In the genomic region with DNA sequence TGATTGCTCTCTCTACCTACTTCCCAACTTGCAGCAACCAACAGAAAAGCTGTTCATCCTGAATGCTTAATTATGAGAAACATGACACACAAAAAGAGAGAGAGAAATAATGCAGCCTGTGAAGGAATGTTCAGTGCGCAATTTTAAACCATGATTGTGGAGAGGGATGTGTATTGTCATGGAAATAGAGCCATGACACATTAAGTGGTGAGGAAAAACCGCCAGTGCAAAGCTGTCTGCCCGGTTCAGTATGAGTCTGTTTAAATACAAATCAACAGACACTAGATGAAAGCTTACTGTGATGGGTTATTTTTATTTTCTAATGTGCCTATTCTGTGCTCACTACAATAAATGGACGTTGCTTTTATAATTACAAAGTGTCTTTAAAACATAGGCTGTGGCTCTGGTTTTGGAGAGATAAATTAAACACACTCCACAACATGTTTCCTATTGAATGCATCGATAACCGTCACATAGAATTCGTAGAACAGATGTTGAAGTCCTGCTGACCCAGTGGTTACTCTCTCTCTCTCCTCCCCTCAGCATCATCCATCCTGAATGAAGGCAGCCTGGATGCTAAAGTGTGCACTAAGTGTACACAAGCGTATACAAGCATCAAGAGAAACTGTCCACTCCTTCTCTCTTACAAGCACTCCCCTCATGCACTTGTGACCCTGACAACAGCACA, we compare ENCODE assay signal across 14 mouse cellular contexts.
A peak's percentile ranks its signal among the peaks of the same experiment; 100 is the strongest.
DNase-seq lines count a peak whose midpoint lies in the region; ATAC-seq and TF ChIP-seq lines count a peak whose summit lies in the region.
"Had no signal": no experiment of that assay in that cellular context is flagged by ENCODE, and none has a peak within 500 bp of the region (broad histone marks: within the 10 kb centered on the region; RNA-seq: fewer than 3 reads in every experiment).

No protein-coding gene starts in this region.

- no peak overlapping the region for H3K4me2 ChIP-seq in lung, embryonic 16.5 days (ENCODE audit: low read depth, low read length)
- no peak overlapping the region for H3K4me2 ChIP-seq in forebrain, embryonic 11.5 days (ENCODE audit: low read depth, low read length, severe bottlenecking)
- peak overlapping the region; percentile 52 for H3K4me2 ChIP-seq in liver, embryonic 13.5 days
- H3K4me2 ChIP-seq: embryonic facial prominence, embryonic 13.5 days; limb, embryonic 13.5 days had no signal

- no peaks in the 10 kb centered on the region for H3K27me3 ChIP-seq in lung, embryonic 16.5 days (ENCODE audit: control insufficient read depth, insufficient read depth, low read depth, low read length)
- H3K27me3 ChIP-seq in MEL (ENCODE audit: control insufficient read depth in 1 of 2, insufficient read depth in 2 of 2, low read length in 2 of 2): no peaks in the 10 kb centered on the region
- no peaks in the 10 kb centered on the region for H3K27me3 ChIP-seq in forebrain, embryonic 11.5 days (ENCODE audit: control insufficient read depth, insufficient read depth, low read length)
- no peaks in the 10 kb centered on the region for H3K27me3 ChIP-seq in liver, embryonic 13.5 days
- H3K27me3 ChIP-seq: embryonic facial prominence, embryonic 13.5 days; limb, embryonic 13.5 days had no signal

- no peaks in the 10 kb centered on the region for H3K79me2 ChIP-seq in MEL (ENCODE audit: control insufficient read depth, insufficient read depth, low read length, poor library complexity)

- TF ChIP-seq CTCF in MEL (IDR thresholded peaks at IDR 0.05 in 2 of 3, conservative IDR thresholded peaks at IDR 0.05 in 1 of 3; ENCODE audit: control insufficient read depth in 1 of 3, insufficient read depth in 1 of 3, low read depth in 2 of 3, low read length in 3 of 3, poor library complexity in 1 of 3, severe bottlenecking in 1 of 3): no peak

- TF ChIP-seq EP300 in MEL (IDR thresholded peaks at IDR 0.05; ENCODE audit: low read depth in 1 of 2, low read length in 2 of 2): no peak

- no peak overlapping the region for H3K27ac ChIP-seq in lung, embryonic 16.5 days (ENCODE audit: low read length)
- peak overlapping the region; percentile 66 for H3K27ac ChIP-seq in MEL (ENCODE audit: control insufficient read depth, low read depth, low read length)
- H3K27ac ChIP-seq in forebrain, embryonic 11.5 days (ENCODE audit: low read depth, low read length): no peak overlapping the region
- H3K27ac ChIP-seq in liver, embryonic 13.5 days: peak overlapping the region; percentile 80
- H3K27ac ChIP-seq: embryonic facial prominence, embryonic 13.5 days; limb, embryonic 13.5 days had no signal

- no peak overlapping the region for H3K9ac ChIP-seq in lung, embryonic 16.5 days (ENCODE audit: low read length)
- no peak overlapping the region for H3K9ac ChIP-seq in MEL (ENCODE audit: control insufficient read depth, low read depth, low read length, poor library complexity, severe bottlenecking)
- H3K9ac ChIP-seq in forebrain, embryonic 11.5 days (ENCODE audit: low read length): no peak overlapping the region
- peak overlapping the region; percentile 55 for H3K9ac ChIP-seq in liver, embryonic 13.5 days
- H3K9ac ChIP-seq: embryonic facial prominence, embryonic 13.5 days; limb, embryonic 13.5 days had no signal

- H3K4me1 ChIP-seq in lung, embryonic 16.5 days (replicated peaks; ENCODE audit: control insufficient read depth, insufficient read depth, low read length): no peaks in the 10 kb centered on the region; the same call in 1 of the 2 replicates
- H3K4me1 ChIP-seq in MEL (ENCODE audit: control insufficient read depth in 1 of 2, insufficient read depth in 2 of 2, low read length in 2 of 2): peaks cover 10 to 12% of the 10 kb centered on the region in 2 experiments
- no peaks in the 10 kb centered on the region for H3K4me1 ChIP-seq in forebrain, embryonic 11.5 days (replicated peaks; ENCODE audit: control insufficient read depth, insufficient read depth, low read length)
- peaks cover 45% of the 10 kb centered on the region for H3K4me1 ChIP-seq in liver, embryonic 13.5 days (replicated peaks)

- H3K9me3 ChIP-seq in lung, embryonic 16.5 days (ENCODE audit: control insufficient read depth, low read length): no peaks in the 10 kb centered on the region
- H3K9me3 ChIP-seq in MEL (replicated peaks; ENCODE audit: insufficient read depth, low read length): no peaks in the 10 kb centered on the region
- no peaks in the 10 kb centered on the region for H3K9me3 ChIP-seq in forebrain, embryonic 11.5 days (ENCODE audit: control insufficient read depth, low read length)
- no peaks in the 10 kb centered on the region for H3K9me3 ChIP-seq in liver, embryonic 13.5 days (replicated peaks)
- H3K9me3 ChIP-seq: embryonic facial prominence, embryonic 13.5 days; limb, embryonic 13.5 days had no signal

- DNase-seq in lung, postnatal 4 days: no peak
- peak; percentile 34 for DNase-seq in MEL (ENCODE audit: low read depth, low spot score)
- DNase-seq in forebrain, embryonic 11.5 days (ENCODE audit: low spot score): no peak
- DNase-seq in liver, embryonic 13.5 days: peak; percentile 3
- no peak for DNase-seq in testis, postnatal 14 days (ENCODE audit: low spot score)
- DNase-seq in ovary, postnatal 10 days (ENCODE audit: low spot score): no peak
- DNase-seq in cerebellum, adult 9-10 months: no peak
- DNase-seq: adrenal gland, postnatal 14 days; heart, adult 11 months; kidney, adult 18-20 months had no signal

- no peak for TF ChIP-seq POLR2A in MEL (IDR thresholded peaks at IDR 0.05; ENCODE audit: control insufficient read depth in 1 of 2, insufficient read depth in 1 of 2, low read depth in 1 of 2, low read length in 2 of 2, poor library complexity in 1 of 2)

- no peak overlapping the region for H3K4me3 ChIP-seq in lung, embryonic 16.5 days (ENCODE audit: low read length)
- peak overlapping the region in 1 of 2 experiments; percentile 2; a peak in 2 of 4 replicates for H3K4me3 ChIP-seq in MEL (ENCODE audit: control insufficient read depth in 1 of 2, insufficient read depth in 1 of 2, low read depth in 2 of 2, low read length in 2 of 2)
- no peak overlapping the region for H3K4me3 ChIP-seq in forebrain, embryonic 11.5 days (ENCODE audit: low read depth, low read length)
- no peak overlapping the region for H3K4me3 ChIP-seq in liver, embryonic 13.5 days (replicated peaks)
- H3K4me3 ChIP-seq: embryonic facial prominence, embryonic 13.5 days; limb, embryonic 13.5 days had no signal

- no peak for TF ChIP-seq RAD21 in MEL (IDR thresholded peaks at IDR 0.05; ENCODE audit: low read depth, low read length)

- WGBS in lung, embryonic 16.5 days: 39% methylated on average over 8 of the region's 8 CpGs
- 53% methylated on average over 8 of the region's 8 CpGs for WGBS in forebrain, embryonic 11.5 days
- WGBS in liver, embryonic 13.5 days (ENCODE audit: insufficient replicate concordance): 29% methylated on average over 8 of the region's 8 CpGs

- peak; percentile 56 for ATAC-seq in lung, embryonic 16.5 days (ENCODE audit: low read depth)
- ATAC-seq in forebrain, embryonic 11.5 days (replicated peaks; ENCODE audit: low FRiP score): peak; percentile 42; the same call in 1 of the 2 replicates
- ATAC-seq in liver, embryonic 13.5 days (ENCODE audit: low read depth): peak; percentile 41
- ATAC-seq: hindbrain, embryonic 16.5 days had no signal

- H3K36me3 ChIP-seq in lung, embryonic 16.5 days (ENCODE audit: control insufficient read depth, insufficient read depth, low read length): no peaks in the 10 kb centered on the region
- peaks cover 0 to 28% of the 10 kb centered on the region in 2 experiments; a peak in 2 of 4 replicates for H3K36me3 ChIP-seq in MEL (ENCODE audit: control insufficient read depth in 1 of 2, insufficient read depth in 2 of 2, low read length in 2 of 2)
- no peaks in the 10 kb centered on the region for H3K36me3 ChIP-seq in forebrain, embryonic 11.5 days (ENCODE audit: control insufficient read depth, insufficient read depth, low read length)
- no peaks in the 10 kb centered on the region for H3K36me3 ChIP-seq in liver, embryonic 13.5 days
- H3K36me3 ChIP-seq: embryonic facial prominence, embryonic 13.5 days; limb, embryonic 13.5 days had no signal

TF ChIP-seq in MEL, 35 proteins besides CTCF, POLR2A, EP300 and RAD21:
- TF ChIP-seq ETS1 (IDR thresholded peaks at IDR 0.05; ENCODE audit: low read depth, low read length) (no peak), SIN3A (IDR thresholded peaks at IDR 0.05; ENCODE audit: low read length) (no peak), MYC (IDR thresholded peaks at IDR 0.05; ENCODE audit: low read depth, low read length) (no peak), KAT2A (conservative IDR thresholded peaks at IDR 0.05; ENCODE audit: low read depth, low read length) (no peak), MAX (IDR thresholded peaks at IDR 0.05; ENCODE audit: low read length) (no peak), TAL1 (IDR thresholded peaks at IDR 0.05; ENCODE audit: low read length) (no peak), MXI1 (IDR thresholded peaks at IDR 0.05; ENCODE audit: low read depth, low read length) (no peak), MAZ (IDR thresholded peaks at IDR 0.05; ENCODE audit: low read depth, low read length) (no peak), E2F4 (IDR thresholded peaks at IDR 0.05; ENCODE audit: borderline replicate concordance, low read depth, low read length) (no peak), MAFK (IDR thresholded peaks at IDR 0.05; ENCODE audit: borderline replicate concordance, low read depth, low read length) (no peak), MYB (IDR thresholded peaks at IDR 0.05; ENCODE audit: low read depth, low read length) (no peak), NRF1 (IDR thresholded peaks at IDR 0.05; ENCODE audit: insufficient read depth, low read depth, low read length, poor library complexity, severe bottlenecking) (no peak), POLR2AphosphoS5 (IDR thresholded peaks at IDR 0.05; ENCODE audit: borderline replicate concordance, low read depth, low read length) (no peak), ZNF384 (IDR thresholded peaks at IDR 0.05; ENCODE audit: low read depth, low read length) (no peak)

Comparison
In these comparisons a context has a peak if more than half of its experiments do, and no peak if none do; other contexts are left out.
1. H3K27ac ChIP-seq: peak in MEL (single experiment) and liver, embryonic 13.5 days (single experiment); none in lung, embryonic 16.5 days (single experiment) and forebrain, embryonic 11.5 days (single experiment).
2. DNase-seq: peak in MEL (single experiment) and liver, embryonic 13.5 days (single experiment); none in lung, postnatal 4 days (0 of 2), forebrain, embryonic 11.5 days (single experiment), testis, postnatal 14 days (single experiment), ovary, postnatal 10 days (single experiment) and cerebellum, adult 9-10 months (single experiment).
3. Peak in every context shown above with its lines, with median percentiles within 50 percentile points of each other: ATAC-seq.